Mouse (Mus musculus) erythroid progenitor cell, adult 5-6 weeks (primary cell): Measurements from ENCODE around the gene Adamts14. TPM values are rescaled to one million over a fixed set of nuclear protein-coding genes. Genes with fewer than 3 reads are reported as not detected.

ENCODE experiments used
- ATAC-seq: replicated peaks from 2 replicates; pipeline ENCODE4 v1.8.0; 2016; ENCODE audit warnings: moderate number of reproducible peaks, mild to moderate bottlenecking, moderate TSS enrichment, inconsistent platforms; ENCODE audit not compliant: poor library complexity, low FRiP score, severe bottlenecking
- total RNA-seq, 2 experiments: library from RNA; stranded (forward) in 1 of 2; stranded (reverse) in 1 of 2; fragments of 150-400 nt in 1 of 2; fragments of 186-747, 209-891 nt in 1 of 2; gene quantifications; 2 replicates each; pipeline versions ENCODE4 v1.2.3 to v1.2.4; 2015 to 2017; ENCODE audit warnings: low replicate concordance in 2 of 2

Adamts14 gene
- total RNA-seq, 2 experiments from 2014 or later: 1.3 TPM; not detected in 1

- ATAC-seq: no peak
Observed at GRCm38 (mm10) chr10:61236683-61237390, 36.4 kb downstream of the Adamts14 start.

- ATAC-seq: no peak
Observed at GRCm38 (mm10) chr10:61235677-61236267, 37.5 kb downstream of the Adamts14 start.

GRCm38 (mm10) chr10:61234319-61234718 lies 38.9 kb downstream of the Adamts14 start:
- ATAC-seq: no peak

GRCm38 (mm10) chr10:61232858-61233567 lies 40.2 kb downstream of the Adamts14 start:
- no peak for ATAC-seq

- ATAC-seq: no peak
Observed at GRCm38 (mm10) chr10:61231756-61232155, 41.5 kb downstream of the Adamts14 start.

GRCm38 (mm10) chr10:61226784-61227396 lies 46.3 kb downstream of the Adamts14 start:
- ATAC-seq: no peak

GRCm38 (mm10) chr10:61225694-61226093 lies 47.5 kb downstream of the Adamts14 start:
- ATAC-seq: no peak

- ATAC-seq: no peak
Observed at GRCm38 (mm10) chr10:61219318-61219717, 53.9 kb downstream of the Adamts14 start.

- no peak for ATAC-seq
Observed at GRCm38 (mm10) chr10:61216163-61216562, 57.1 kb downstream of the Adamts14 start.

GRCm38 (mm10) chr10:61215658-61216057 lies 57.6 kb downstream of the Adamts14 start:
- ATAC-seq: no peak

- ATAC-seq: no peak
Observed at GRCm38 (mm10) chr10:61212817-61213216, 60.4 kb downstream of the Adamts14 start.

- no peak for ATAC-seq
Observed at GRCm38 (mm10) chr10:61211743-61212142, 61.5 kb downstream of the Adamts14 start.

GRCm38 (mm10) chr10:61211105-61211504 lies 62.1 kb downstream of the Adamts14 start:
- no peak for ATAC-seq

- no peak for ATAC-seq
Observed at GRCm38 (mm10) chr10:61208114-61208684, 65.0 kb downstream of the Adamts14 start.

GRCm38 (mm10) chr10:61203930-61204329 lies 69.3 kb downstream of the Adamts14 start:
- no peak for ATAC-seq

GRCm38 (mm10) chr10:61201596-61202318 lies 71.5 kb downstream of the Adamts14 start:
- no peak for ATAC-seq

GRCm38 (mm10) chr10:61200998-61201397 lies 72.2 kb downstream of the Adamts14 start:
- ATAC-seq: no peak

GRCm38 (mm10) chr10:61200232-61200820 lies 72.9 kb downstream of the Adamts14 start:
- no peak for ATAC-seq

- ATAC-seq: peak; percentile 41; the same call in 1 of the 2 replicates
Observed at GRCm38 (mm10) chr10:61199566-61200213, 73.5 kb downstream of the Adamts14 start.
